Mouse (Mus musculus) left cerebral cortex, adult 6 months (tissue): ENCODE results near the gene A930004D18Rik. TPM values are rescaled to one million over a fixed set of nuclear protein-coding genes. Genes with fewer than 3 reads are reported as not detected.

Experiments
- long read RNA-seq, 2 experiments: library from polyadenylated mRNA; unstranded; transcript quantifications; one replicate each; pipeline ENCODE4 v2.0.0; 2019 to 2020
- polyA plus RNA-seq: library from polyadenylated mRNA; unstranded; fragments of <200 nt; fragmentation: Nextera tagmentation; gene quantifications from 2 replicates; pipeline ENCODE4 v1.2.3, GENCODE M21; 2021

A930004D18Rik gene
- 4.7 and 6.6 TPM in 2 replicates for polyA plus RNA-seq
- long read RNA-seq, experiment 1, partial matches to known transcripts, result 0 of 7 reads
- long read RNA-seq, experiment 1, other reads (novel, unspliced or antisense), result 5 of 7 reads
- long read RNA-seq, experiment 2, partial matches to known transcripts, result 1 of 1 reads
- long read RNA-seq, experiment 2, other reads (novel, unspliced or antisense), result 0 of 1 reads

DNA sequence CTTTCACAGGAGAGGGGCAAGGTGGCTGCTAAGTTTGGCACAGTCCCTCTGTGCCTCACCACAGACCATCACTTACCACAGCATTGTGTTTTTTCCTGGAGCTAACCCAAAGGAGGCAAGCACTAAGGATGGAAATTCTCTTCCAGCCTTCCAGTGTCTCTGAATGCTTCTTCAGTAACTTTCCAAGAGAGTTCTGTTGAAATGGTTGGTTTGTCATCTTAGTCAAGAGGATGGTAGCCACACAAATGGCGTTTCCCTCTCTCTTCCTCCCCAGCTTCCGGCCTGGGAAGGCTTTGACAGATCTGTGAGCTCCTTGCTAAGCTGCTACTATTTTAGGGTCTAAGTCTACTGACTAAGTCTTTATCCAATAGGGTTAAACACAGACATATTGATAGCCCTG is at the start of gene A930004D18Rik:
Gene A930004D18Rik (minus strand): TSS at position 247 of the 400 bp plus-strand sequence.

GRCm38 (mm10) chr2:18055016-18055928 is 17.7 kb upstream of the A930004D18Rik start, which contains the start of gene Mllt10:
Gene Mllt10 (plus strand): TSS chr2:18055237.

GRCm38 (mm10) chr2:18048453-18049075 is 11.0 kb upstream of the A930004D18Rik start, which contains the start of gene Skida1:
Gene Skida1 (minus strand): TSS chr2:18049051.

GRCm38 (mm10) chr2:17996858-17997257 is 40.7 kb downstream of the A930004D18Rik start, which contains the start of gene H2al2a:
Gene H2al2a (minus strand): TSS chr2:17996958.

Other genes with a start within 250 kb of the A930004D18Rik start
- gene H2al2a, start 40.8 kb downstream of the A930004D18Rik start, polyA plus RNA-seq, result not detected in 2 replicates
- gene Skida1, start 11.3 kb upstream of the A930004D18Rik start, polyA plus RNA-seq, result 1.2 and 2.2 TPM in 2 replicates
- 9.0 and 9.8 TPM in 2 replicates for gene Mllt10, start 17.5 kb upstream of the A930004D18Rik start, polyA plus RNA-seq